Mouse (Mus musculus): ENCODE measurements around the gene Mettl21a. TPM values are rescaled to one million over a fixed set of nuclear protein-coding genes. Genes with fewer than 3 reads are reported as not detected.

The Mettl21a gene
- 11.0 TPM for polyA plus RNA-seq (2014; fragmentation: Illumina TruSeq; extraction: RNeasy Lipid Tissue Mini Kit (QIAGEN cat#74804); ENCODE audit: low read depth, low replicate concordance)

GRCm38 (mm10) chr1:64616881-64617714 lies at the start of gene Mettl21a:
TSS of gene Mettl21a (minus strand) at chr1:64617242.

Other genes with a start within 250 kb of the Mettl21a start
- 38.1 TPM for gene Creb1, start 84.6 kb downstream of the Mettl21a start, polyA plus RNA-seq (2014; fragmentation: Illumina TruSeq; extraction: RNeasy Lipid Tissue Mini Kit (QIAGEN cat#74804); ENCODE audit: low read depth, low replicate concordance)
- gene Ccnyl1, start 73.2 kb upstream of the Mettl21a start, polyA plus RNA-seq (2014; fragmentation: Illumina TruSeq; extraction: RNeasy Lipid Tissue Mini Kit (QIAGEN cat#74804); ENCODE audit: low read depth, low replicate concordance), result 28.2 TPM
- 5.3 TPM for gene Fzd5, start 120.5 kb upstream of the Mettl21a start, polyA plus RNA-seq (2014; fragmentation: Illumina TruSeq; extraction: RNeasy Lipid Tissue Mini Kit (QIAGEN cat#74804); ENCODE audit: low read depth, low replicate concordance)

Measured in kidney, adult 10 weeks (tissue).